Mouse (Mus musculus) left cerebral cortex, postnatal 4 days (tissue): Measurements from ENCODE around the gene Ccdc153. TPM values are rescaled to one million over a fixed set of nuclear protein-coding genes. Genes with fewer than 3 reads are reported as not detected.

Experiments used
- DNase-seq: peaks from one replicate; pipeline ENCODE4 v3.0.0-alpha.2; 2022
- intact Hi-C: fragments of 180-260 bp; cut with DNase I; formaldehyde crosslinking; loops from one replicate; pipeline ENCODE4 v1.15.1; 2025
- total RNA-seq, 2 experiments: library from RNA; stranded (reverse); gene quantifications; 2 replicates each; pipeline ENCODE4 v1.2.3; 2021

Ccdc153 gene
- total RNA-seq, 2 experiments from 2014 or later = 3.5 to 4.6 TPM

DNA sequence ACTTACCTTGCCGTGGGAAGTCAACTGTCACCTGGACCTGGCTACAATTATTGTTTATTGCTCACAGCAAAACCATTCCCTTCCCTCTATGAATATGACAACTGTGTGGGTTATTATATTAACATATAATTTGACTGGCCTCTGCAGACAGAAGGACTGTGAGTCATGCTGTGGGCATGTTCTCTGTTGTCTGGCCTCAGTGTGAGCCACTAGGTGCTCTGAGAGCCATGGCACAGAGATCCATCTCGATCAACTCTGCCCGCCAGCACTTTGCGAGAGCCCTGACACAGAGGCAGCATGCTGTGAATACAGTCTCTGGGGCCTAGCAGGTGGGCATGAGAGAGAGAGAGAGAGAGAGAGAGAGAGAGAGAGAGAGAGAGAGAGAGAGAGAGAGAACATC is 29.5 kb downstream of the Ccdc153 start:
- intact Hi-C loops = no loop called here
- DNase-seq = no peak

DNA sequence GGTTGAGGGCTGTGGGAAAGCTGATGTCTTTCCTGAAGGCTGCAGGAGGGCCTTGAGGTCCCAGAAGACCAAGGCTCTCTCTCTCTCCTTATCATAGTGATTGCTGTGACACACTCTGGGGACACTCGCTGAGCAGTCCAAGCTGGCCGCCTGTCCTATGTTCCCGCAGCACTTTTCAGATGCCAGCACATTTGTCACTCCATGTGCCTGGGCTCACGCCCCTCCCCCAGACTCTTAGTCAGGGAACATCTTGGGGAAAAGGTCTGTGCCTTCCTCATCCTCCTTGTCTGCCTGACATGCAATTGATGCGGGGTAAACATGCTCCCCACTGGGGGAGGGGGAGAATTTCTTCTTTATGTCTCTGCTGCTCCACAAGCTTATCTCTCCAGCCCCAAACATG is 42.7 kb downstream of the Ccdc153 start:
- no peak for DNase-seq
- intact Hi-C loops = no loop called here

- DNase-seq = no peak
- intact Hi-C loops = no loop called here
Measured at GRCm38 (mm10) chr9:44286256-44286850, 45.9 kb downstream of the Ccdc153 start.

DNA sequence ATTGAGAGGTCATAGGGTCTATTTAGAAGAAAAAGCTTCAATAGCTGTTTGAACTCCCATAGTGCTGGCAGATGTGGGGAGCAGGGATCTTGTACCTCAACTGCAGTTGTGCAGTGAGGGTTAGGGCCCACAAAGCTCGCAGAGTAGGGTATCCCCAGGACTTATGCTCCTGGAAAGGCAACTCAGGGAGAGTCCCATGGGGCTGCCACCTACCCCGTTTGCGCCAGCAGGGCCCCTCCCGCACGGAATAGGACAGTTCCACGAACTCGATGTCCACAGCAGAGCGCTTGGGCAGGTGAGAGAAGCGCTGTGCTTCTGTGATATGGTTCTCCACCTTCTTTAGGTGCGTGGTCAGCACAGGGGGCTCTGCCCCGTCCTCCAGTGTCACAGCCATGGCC is 46.5 kb downstream of the Ccdc153 start:
- no peak for DNase-seq
- intact Hi-C loops = no loop called here

GRCm38 (mm10) chr9:44287401-44288075 is 47.1 kb downstream of the Ccdc153 start:
- intact Hi-C loops = no loop called here

GRCm38 (mm10) chr9:44288076-44288958 is 47.8 kb downstream of the Ccdc153 start, which contains the start of gene Abcg4:
Gene Abcg4 (minus strand): TSS chr9:44288615.
- intact Hi-C loops = no loop called here

More at GRCm38 (mm10) chr9:44287401-44288075, 47.1 kb downstream of the Ccdc153 start:
- peak; percentile 57 for DNase-seq

DNA sequence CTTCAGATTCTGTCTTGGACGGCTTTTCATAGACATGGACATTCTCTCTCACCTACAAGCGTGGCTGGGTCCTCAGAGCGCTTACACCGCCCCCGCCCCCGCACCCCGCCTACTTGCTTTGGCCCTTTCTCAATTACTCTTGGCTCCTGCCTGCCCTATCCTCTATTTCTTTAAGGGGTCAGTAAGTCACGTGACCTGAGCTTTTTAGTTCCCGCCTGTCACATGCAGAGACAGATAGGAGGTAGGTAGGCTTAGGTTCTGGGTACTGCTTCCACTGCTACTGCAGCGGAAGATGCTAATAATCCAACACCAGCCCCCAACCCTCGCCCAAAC is 48.4 kb downstream of the Ccdc153 start:
- no peak for DNase-seq
- intact Hi-C loops = no loop called here

More at GRCm38 (mm10) chr9:44288076-44288958, 47.8 kb downstream of the Ccdc153 start, which contains the start of gene Abcg4:
- peak; percentile 47 for DNase-seq

DNA sequence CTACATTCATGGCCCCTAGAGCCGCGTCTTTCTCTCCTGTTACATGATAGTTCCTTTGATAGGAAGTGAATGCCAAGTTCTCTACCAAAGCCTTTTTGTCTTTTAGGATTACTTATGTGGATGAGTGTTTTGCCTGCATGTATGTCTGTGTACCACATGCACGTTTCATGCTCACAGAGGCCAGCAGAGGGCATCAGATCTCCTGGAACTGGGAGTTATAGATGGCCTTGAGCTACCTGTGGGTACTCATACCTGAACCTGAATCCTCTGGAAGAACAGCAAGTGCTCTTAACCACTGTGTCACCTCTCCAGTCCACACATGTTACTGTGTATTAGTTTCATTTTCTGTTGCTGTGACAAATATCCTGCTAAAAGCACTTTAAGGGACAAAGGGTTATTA is 52.0 kb downstream of the Ccdc153 start:
- peak; percentile 39 for DNase-seq
- intact Hi-C loops = no loop called here

Other genes with a start within 250 kb of the Ccdc153 start
- gene Thy1, start 197.3 kb upstream of the Ccdc153 start, total RNA-seq = 100 to 1,000 TPM; 130 to 177 TPM
- 10 to 100 TPM; 30.2 to 31.9 TPM for gene Usp2, start 173.7 kb upstream of the Ccdc153 start, total RNA-seq
- gene Mfrp, start 138.9 kb upstream of the Ccdc153 start, total RNA-seq = not detected
- gene C1qtnf5, start 133.4 kb upstream of the Ccdc153 start, total RNA-seq = 10 to 100 TPM in 1 of 2 experiments, 1 to 10 TPM in 1; 5.3 to 10.6 TPM
- under 1 TPM in 1 of 2 experiments, not detected in 1; 0.44 TPM for gene Gm49380, start 127.2 kb upstream of the Ccdc153 start, total RNA-seq
- gene Rnf26, start 127.2 kb upstream of the Ccdc153 start, total RNA-seq = 10 to 100 TPM; 31.1 to 33.1 TPM
- gene Mcam, start 106.2 kb upstream of the Ccdc153 start, total RNA-seq = 10 to 100 TPM; 13.7 to 16.9 TPM
- gene Cbl, start 6.6 kb upstream of the Ccdc153 start, total RNA-seq = 10 to 100 TPM; 58.4 to 62.4 TPM
- under 1 TPM; 0.40 to 0.72 TPM for gene Pdzd3, start 10.8 kb downstream of the Ccdc153 start, total RNA-seq
- gene Nlrx1, start 27.9 kb downstream of the Ccdc153 start, total RNA-seq = 1 to 10 TPM; 8.3 to 8.8 TPM
- 10 to 100 TPM; 64.0 to 71.1 TPM for gene Abcg4, start 47.9 kb downstream of the Ccdc153 start, total RNA-seq
- 10 to 100 TPM; 34.0 to 35.8 TPM for gene Hinfp, start 65.0 kb downstream of the Ccdc153 start, total RNA-seq
- 10 to 100 TPM; 69.5 to 74.9 TPM for gene C2cd2l, start 79.6 kb downstream of the Ccdc153 start, total RNA-seq
- gene Dpagt1, start 85.3 kb downstream of the Ccdc153 start, total RNA-seq = 10 to 100 TPM; 20.4 to 22.2 TPM
- 10 to 100 TPM; 81.0 to 82.7 TPM for gene H2afx, start 94.0 kb downstream of the Ccdc153 start, total RNA-seq
- gene Hmbs, start 103.6 kb downstream of the Ccdc153 start, total RNA-seq = 10 to 100 TPM; 21.5 to 23.8 TPM
- 10 to 100 TPM; 39.5 to 45.9 TPM for gene Vps11, start 121.0 kb downstream of the Ccdc153 start, total RNA-seq
- 10 to 100 TPM; 87.2 to 90.0 TPM for gene Hyou1, start 138.8 kb downstream of the Ccdc153 start, total RNA-seq
- gene Slc37a4, start 156.2 kb downstream of the Ccdc153 start, total RNA-seq = 10 to 100 TPM; 41.5 to 44.9 TPM
- gene Rps25, start 166.5 kb downstream of the Ccdc153 start, total RNA-seq = 1,000 to 10,000 TPM in 1 of 2 experiments, 100 to 1,000 TPM in 1; 978 to 1,068 TPM
- gene Trappc4, start 166.9 kb downstream of the Ccdc153 start, total RNA-seq = 100 to 1,000 TPM; 126 to 129 TPM
- gene Ccdc84, start 177.9 kb downstream of the Ccdc153 start, total RNA-seq = 10 to 100 TPM; 21.6 to 23.4 TPM
- gene Foxr1, start 200.5 kb downstream of the Ccdc153 start, total RNA-seq = not detected
- not detected for gene Upk2, start 214.3 kb downstream of the Ccdc153 start, total RNA-seq
- 100 to 1,000 TPM; 109 to 113 TPM for gene Bcl9l, start 242.1 kb downstream of the Ccdc153 start, total RNA-seq